Mouse (Mus musculus) right cerebral cortex, postnatal 14 days (tissue): ENCODE measurements at regions not wholly inside any gene's neighbourhood (a gene's known extent, or its start where the extent isn't known, plus 50 kb on each side); places are given as distances from the start of the nearest gene placed in this dataset.
A peak's percentile ranks its signal among the peaks of the same experiment; 100 is the strongest.

Source experiments
- DNase-seq: peaks from one replicate; pipeline ENCODE4 v3.0.0; 2022

GRCm38 (mm10) chrX:163669886-163670285, 91.2 kb downstream of the Rnf138rt1 start:
- DNase-seq, result peak; percentile 32
